8 mouse cellular contexts compared by ENCODE assay signal in genomic region chr4:41226351-41226750, GRCm38 (mm10). TPM values are rescaled to one million over a fixed set of nuclear protein-coding genes. Genes with fewer than 3 reads are reported as not detected.
A peak's percentile ranks its signal among the peaks of the same experiment; 100 is the strongest.
DNase-seq lines count a peak whose midpoint lies in the region; ATAC-seq lines count a peak whose summit lies in the region.

No protein-coding gene starts in this region.

- no peak overlapping the region for H3K4me2 ChIP-seq in forebrain, embryonic 14.5 days (ENCODE audit: low read length)
- no peak overlapping the region for H3K4me2 ChIP-seq in forebrain, embryonic 13.5 days

- no peaks in the 10 kb centered on the region for H3K4me1 ChIP-seq in forebrain, embryonic 14.5 days (ENCODE audit: control insufficient read depth, insufficient read depth, low read length)
- no peaks in the 10 kb centered on the region for H3K4me1 ChIP-seq in forebrain, embryonic 13.5 days
- no peaks in the 10 kb centered on the region for H3K4me1 ChIP-seq in embryonic facial prominence, embryonic 10.5 days

- H3K27me3 ChIP-seq in forebrain, embryonic 14.5 days (replicated peaks; ENCODE audit: control insufficient read depth, insufficient read depth, low read length) = no peaks in the 10 kb centered on the region
- no peaks in the 10 kb centered on the region for H3K27me3 ChIP-seq in forebrain, embryonic 13.5 days
- H3K27me3 ChIP-seq in embryonic facial prominence, embryonic 10.5 days (replicated peaks; ENCODE audit: low read depth, poor library complexity, severe bottlenecking) = no peaks in the 10 kb centered on the region

- H3K27ac ChIP-seq in forebrain, embryonic 14.5 days (ENCODE audit: low read depth, low read length) = no peak overlapping the region
- no peak overlapping the region for H3K27ac ChIP-seq in forebrain, embryonic 13.5 days
- H3K27ac ChIP-seq in embryonic facial prominence, embryonic 10.5 days (replicated peaks) = no peak overlapping the region

- H3K9me3 ChIP-seq in forebrain, embryonic 14.5 days (replicated peaks; ENCODE audit: control insufficient read depth, low read length) = no peaks in the 10 kb centered on the region
- H3K9me3 ChIP-seq in forebrain, embryonic 13.5 days (replicated peaks) = no peaks in the 10 kb centered on the region
- H3K9me3 ChIP-seq in embryonic facial prominence, embryonic 10.5 days = no peaks in the 10 kb centered on the region

- no peak overlapping the region for H3K9ac ChIP-seq in forebrain, embryonic 14.5 days (ENCODE audit: low read length)
- H3K9ac ChIP-seq in forebrain, embryonic 13.5 days = no peak overlapping the region

- H3K36me3 ChIP-seq in forebrain, embryonic 14.5 days (ENCODE audit: control insufficient read depth, insufficient read depth, low read length) = peaks cover 86% of the 10 kb centered on the region
- peaks cover 95% of the 10 kb centered on the region for H3K36me3 ChIP-seq in forebrain, embryonic 13.5 days (ENCODE audit: poor library complexity, severe bottlenecking)
- H3K36me3 ChIP-seq in embryonic facial prominence, embryonic 10.5 days (replicated peaks) = peaks cover 100% of the 10 kb centered on the region

- 85% methylated on average over 3 of the region's 3 CpGs for WGBS in forebrain, embryonic 14.5 days
- WGBS in forebrain, embryonic 13.5 days = 85% methylated on average over 3 of the region's 3 CpGs
- 86% methylated on average over 3 of the region's 3 CpGs for WGBS in embryonic facial prominence, embryonic 10.5 days

- DNase-seq in forebrain, embryonic 14.5 days (ENCODE audit: low spot score) = peak; percentile 63
- peak; percentile 78 for DNase-seq in 3T3-L1 (ENCODE audit: low read depth, low spot score)
- DNase-seq in adrenal gland, postnatal 10 days = peak; percentile 60
- DNase-seq in embryonic facial prominence, embryonic 10.5 days (ENCODE audit: low spot score) = peak; percentile 51
- DNase-seq in kidney, postnatal 25 days = peak; percentile 52 to 65
- DNase-seq in lung, postnatal 10 days = peak; percentile 65
- DNase-seq in spleen, postnatal 4 days (ENCODE audit: low spot score in 2 of 2) = peak; percentile 59 to 77

- no peak for ATAC-seq in forebrain, embryonic 14.5 days
- ATAC-seq in forebrain, embryonic 13.5 days = no peak

- H3K4me3 ChIP-seq in forebrain, embryonic 14.5 days (ENCODE audit: low read depth, low read length) = no peak overlapping the region
- no peak overlapping the region for H3K4me3 ChIP-seq in forebrain, embryonic 13.5 days
- H3K4me3 ChIP-seq in embryonic facial prominence, embryonic 10.5 days = no peak overlapping the region

RNA-seq across cellular contexts. Expression of gene Ubap2, which starts 48.6 kb away (rescaled TPM):
- 41.7 and 51.2 TPM in 2 replicates for polyA plus RNA-seq in forebrain, embryonic 14.5 days (2014; fragmentation: Nextera tagmentation; extraction: Ambion mirVana)
- polyA plus RNA-seq in forebrain, embryonic 13.5 days (2015; fragmentation: Nextera tagmentation; extraction: Ambion mirVana) = 56.6 and 59.0 TPM in 2 replicates
- 10 to 100 TPM; 39.0 to 46.7 TPM for total RNA-seq in adrenal gland, postnatal 10 days (2021)
- 95.7 and 101 TPM in 2 replicates for polyA plus RNA-seq in embryonic facial prominence, embryonic 10.5 days (2016; fragmentation: Nextera tagmentation; extraction: Ambion mirVana)
